Mouse (Mus musculus): ENCODE measurements at regions not wholly inside any gene's neighbourhood (a gene's known extent, or its start where the extent isn't known, plus 50 kb on each side); places are given as distances from the start of the nearest gene placed in this dataset.

GRCm38 (mm10) chr8:8274987-8275386 is 386.1 kb downstream of the Efnb2 start:
- no peak for TF ChIP-seq CTCF (IDR thresholded peaks at IDR 0.05; ENCODE audit: low read depth, low read length)
- no peak for TF ChIP-seq POLR2A (IDR thresholded peaks at IDR 0.05; ENCODE audit: insufficient read depth, low read length)
- TF ChIP-seq EP300 (IDR thresholded peaks at IDR 0.05; ENCODE audit: insufficient read depth, low read depth, low read length), result no peak
